Mouse (Mus musculus): ENCODE measurements around the gene Tbc1d9.
A peak's percentile ranks its signal among the peaks of the same experiment; 100 is the strongest.

The Tbc1d9 gene

DNA sequence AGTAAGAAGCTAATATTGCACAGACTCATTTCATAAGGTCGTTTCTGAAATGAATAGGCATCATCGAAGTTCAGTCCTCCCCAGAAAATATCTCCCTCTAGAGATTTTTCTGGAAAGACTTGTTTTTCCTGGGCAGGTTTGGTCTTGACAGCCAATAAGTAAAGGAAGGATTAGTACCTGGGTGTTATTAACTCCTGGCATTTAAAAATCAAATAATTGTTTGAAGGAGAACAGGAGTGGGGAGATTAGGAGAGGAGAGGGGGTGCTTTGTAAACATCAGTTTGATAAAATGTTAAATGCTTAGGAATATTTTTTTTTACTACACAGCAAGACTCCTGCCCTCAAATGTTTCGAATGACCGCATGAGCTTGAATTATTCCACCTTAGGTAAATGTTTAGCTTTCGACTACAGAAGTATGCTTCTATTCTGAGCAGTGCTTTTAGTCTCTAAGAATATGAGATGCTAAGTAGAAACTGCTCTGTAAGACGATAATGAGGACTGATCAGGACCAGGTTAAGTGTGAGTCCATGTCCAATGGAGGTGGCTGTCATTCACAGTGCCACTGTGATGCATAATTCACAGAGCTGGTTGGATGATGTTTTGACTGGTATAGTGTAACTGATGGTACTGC, 16.8 kb downstream of the Tbc1d9 start:
- DNase-seq, result no peak

DNA sequence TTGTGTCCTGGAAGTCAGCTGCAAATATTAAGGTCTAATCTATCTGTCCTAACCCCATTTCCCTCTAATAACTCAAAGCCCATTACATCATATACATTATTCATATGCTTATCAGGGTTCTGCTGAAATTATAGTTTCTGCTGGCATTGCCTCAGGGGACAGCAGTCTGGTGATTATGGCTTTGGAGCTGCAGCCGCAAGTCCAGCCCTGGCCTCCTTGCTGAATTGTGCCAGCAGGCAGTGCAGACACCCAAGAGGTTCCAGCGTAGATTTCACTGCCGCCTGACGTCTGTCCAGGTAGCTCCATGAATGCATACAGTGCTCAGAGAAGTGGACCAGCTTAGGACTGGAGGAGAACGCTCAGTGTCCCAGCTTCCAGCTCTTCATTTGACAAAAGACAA, 17.6 kb downstream of the Tbc1d9 start:
- DNase-seq, result no peak

DNA sequence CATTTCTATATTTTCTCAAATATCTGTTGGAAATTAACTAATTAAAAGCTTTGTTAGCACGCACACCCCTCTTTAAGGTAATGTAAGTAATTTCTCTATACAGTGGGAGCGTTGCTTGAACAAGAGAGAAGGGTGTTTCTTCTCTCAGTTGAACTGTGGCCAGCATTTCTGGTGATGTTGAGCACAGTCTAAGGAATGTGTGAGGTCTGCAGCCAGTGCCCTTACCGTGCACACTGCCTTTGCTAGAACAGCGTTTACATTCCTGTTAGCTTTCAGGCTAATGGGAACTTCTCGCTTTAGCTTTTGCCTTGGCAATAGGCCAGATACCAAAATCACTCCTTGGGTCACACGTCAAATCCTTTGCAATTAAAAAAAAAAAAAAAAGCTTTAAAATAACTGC, 21.2 kb downstream of the Tbc1d9 start:
- no peak for DNase-seq

DNA sequence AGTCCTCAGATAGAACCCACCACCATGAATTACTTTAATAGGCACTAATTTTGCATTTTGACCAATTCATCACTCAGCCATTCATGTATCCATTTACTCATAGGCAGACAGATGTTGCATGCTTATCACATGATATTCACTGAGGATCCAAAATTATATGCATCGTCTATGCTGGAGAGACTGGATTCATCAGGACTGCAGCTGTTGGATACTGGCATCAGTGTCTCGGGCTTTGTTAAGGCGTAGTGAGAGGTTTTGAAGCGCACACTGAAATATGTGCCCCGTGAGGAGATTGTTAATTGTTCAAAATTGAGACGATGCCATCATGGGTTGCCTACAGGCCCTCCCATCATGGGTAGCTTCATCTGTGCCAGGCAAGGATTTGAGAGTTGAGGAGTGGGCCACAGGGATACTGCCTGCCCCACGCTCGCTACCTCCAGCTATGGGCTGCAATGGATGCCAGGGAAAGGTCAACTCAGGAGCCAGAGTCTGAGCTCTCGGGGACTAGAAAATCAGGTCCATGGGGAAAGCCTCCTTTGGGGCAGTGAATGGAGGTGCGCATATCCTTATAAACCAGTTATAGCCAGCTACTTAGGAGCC, 22.3 kb downstream of the Tbc1d9 start:
- no peak for DNase-seq

DNA sequence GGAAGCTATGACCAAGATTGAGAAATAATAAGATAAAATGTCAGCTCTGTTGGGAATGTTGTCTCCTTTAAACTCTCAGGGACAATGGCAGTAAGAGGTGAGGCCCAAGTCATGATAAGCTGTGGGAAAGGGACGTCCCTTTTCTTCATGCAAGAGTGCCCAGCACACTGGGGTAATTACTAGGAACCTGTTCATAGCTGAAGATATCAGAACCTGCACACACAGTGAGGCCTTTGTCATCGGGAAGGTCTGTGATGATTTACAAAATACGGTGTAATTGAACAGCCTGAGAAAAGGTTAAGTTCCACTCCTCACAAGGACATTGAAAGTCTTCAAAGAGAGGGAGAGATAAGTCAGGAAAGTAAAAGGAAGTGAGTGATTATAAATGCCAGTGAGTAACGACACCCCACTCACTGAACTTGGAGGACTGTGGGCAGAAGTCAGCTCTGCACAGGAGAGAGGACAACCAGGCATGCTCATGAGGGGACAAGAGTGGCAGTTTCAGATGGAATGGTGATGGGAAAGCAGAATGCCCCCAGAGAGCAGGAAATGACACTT, 24.5 kb downstream of the Tbc1d9 start:
- no peak for DNase-seq

DNA sequence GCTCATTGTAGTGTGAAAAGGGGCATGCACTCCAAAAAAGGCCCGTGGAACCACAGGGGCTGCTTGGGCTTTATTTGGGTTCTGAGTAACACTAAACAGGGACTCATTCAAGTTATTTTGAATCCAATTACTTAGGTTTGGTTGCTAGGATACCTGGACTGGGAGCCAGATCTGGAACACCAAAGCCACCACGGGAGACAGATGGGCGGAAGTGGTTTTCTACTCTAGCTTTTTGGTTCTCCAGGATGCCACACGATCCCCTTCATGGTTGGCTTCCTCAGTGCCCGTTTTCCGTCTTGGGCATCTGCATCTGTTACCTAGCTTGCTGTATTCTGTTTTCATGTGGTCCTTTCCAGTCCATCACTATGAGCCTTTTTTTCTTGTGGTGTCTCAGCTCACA, 30.9 kb downstream of the Tbc1d9 start:
- DNase-seq, result peak; percentile 64 to 75

DNA sequence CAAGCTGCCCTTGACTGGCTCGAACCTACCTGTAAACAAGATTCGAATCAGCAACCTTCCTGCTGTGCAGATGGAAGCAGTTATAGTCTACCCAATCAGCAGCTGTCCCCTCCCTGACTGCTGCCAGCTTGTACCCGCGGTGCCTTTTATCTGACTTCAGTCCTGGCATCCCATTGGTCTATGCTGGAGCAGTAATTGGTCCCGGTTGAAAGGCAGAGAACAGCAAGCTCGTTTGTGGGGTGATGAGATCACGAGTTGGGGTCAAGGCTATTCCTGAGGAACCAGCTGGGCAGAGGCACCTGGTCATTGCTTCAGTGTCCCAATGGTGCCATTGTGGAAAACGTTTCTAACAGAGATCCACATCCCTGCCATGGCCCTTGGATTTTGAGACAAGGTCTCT, 34.6 kb downstream of the Tbc1d9 start:
- peak in 1 of 2 experiments; percentile 30 for DNase-seq

DNA sequence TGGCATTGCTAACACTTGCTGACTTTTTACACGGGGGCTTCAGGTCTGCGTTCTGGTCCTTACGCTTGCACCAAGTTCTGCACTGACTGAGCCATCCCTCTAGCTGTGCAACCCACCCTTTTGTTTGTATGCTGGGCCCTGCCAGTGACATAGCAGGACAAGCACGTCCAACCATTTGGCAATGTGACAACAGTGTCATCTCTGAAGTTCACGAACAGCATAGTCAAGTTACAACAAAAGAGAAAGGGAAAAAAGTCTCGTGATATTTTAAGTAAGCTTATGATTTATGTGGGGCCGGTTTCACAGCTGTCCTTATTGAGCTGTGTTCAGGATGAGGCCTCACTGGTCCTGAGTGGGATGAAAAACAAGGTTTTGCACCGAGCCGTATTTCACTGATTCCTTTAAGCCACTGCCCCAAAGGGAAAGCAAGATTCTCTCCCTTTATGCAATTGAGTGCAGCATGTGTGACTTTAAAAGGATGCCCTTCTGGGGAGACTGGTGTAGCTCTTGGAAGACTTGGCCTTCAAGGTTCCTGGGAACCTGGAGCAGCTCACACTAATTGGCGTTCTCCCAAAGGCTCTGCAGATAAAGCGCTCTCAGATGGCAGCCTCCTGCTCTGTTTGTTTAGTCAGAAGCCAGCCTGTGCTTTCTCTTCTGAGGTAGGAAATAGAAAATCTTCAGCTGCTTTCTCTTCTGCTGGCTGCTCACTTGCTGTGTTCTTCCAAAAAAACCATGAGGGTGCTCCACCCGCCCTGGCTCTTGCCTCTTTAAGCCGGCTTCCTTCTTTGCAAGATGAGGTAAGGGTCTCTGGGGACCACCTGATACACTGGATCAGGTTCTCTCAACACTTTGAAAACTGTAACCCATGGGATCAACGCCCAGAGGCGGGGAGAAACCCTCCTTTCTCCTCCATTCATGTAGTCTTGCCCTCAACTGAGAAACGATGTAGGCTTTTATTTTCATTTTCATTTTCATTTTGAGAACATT, 35.3 kb downstream of the Tbc1d9 start:
- DNase-seq, result peak; percentile 78 to 80

DNA sequence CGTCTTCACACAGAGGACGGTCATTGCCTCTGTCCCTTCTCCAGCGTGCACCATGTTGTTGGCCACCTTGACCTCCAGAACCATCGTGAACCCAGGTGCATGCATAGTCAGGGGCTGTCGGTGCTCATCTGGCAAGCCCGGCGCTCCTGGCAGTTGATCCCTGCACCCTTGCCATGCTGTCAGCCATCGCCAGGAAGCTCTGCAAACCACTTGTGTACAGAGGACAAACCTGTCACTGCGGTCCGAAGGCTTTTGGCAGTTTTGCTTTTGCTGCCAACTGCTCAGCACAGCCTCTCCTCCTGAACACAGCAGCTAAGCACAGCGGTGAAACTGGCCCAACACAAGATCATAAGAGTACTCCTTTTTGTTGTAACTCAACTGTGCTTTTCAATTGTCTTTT, 37.8 kb downstream of the Tbc1d9 start:
- peak; percentile 67 to 70 for DNase-seq

DNA sequence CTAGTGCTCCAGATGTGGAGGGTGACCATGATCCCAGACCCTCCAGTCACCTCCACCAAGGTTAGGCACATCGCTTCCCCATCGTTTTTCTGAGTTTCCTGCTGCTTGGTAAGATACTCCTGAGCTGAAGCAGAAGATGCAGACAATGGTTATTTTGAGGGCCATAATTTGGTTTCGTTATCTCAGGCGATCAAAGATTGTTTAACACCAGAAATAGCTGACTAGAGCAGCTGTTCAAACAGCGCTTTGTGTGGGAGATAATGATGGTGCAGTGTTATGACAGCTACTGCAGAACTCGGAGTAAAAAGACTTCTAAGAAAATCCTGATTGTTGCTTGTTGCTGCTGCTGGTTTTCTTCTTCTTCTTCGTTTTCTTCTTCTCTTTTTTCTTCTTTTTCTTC, 40.8 kb downstream of the Tbc1d9 start:
- DNase-seq, result no peak

DNA sequence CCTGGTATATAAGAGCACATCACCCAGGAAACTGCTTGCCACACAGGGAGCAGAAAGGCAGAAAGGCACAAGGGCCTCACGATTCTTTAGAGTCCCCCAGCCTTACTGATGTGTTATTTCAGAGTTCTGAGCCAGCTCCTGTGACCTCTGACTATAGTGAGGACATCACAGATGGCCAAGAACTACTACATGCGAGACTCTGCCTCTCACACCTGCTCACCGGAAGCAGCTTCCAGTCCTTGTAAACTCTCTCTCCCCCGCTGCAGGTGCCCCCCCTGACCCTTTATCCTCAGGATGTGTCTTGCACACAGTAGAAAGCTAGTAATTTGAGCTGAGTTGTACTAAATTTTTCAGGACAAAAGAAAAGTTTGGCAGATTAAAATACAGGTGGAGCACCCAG, 44.4 kb downstream of the Tbc1d9 start:
- no peak for DNase-seq

DNA sequence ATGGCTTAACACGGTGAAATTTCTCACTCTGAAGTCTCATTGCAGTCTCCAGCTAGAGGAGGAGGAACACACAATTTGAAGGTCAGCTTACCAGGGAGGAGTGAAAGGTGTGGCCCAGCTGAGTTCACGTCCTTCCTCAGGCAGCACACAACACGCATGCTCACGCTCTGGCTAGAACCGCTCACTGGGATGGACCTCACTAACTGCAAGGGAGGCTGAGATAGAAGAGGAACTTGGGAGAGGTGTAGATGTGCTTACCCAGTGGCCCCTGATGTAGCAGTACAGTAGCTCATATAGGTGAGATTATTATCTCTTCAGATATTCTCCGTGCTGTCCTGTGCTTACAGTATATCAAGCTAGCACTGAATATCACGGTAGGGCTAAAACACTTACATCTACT, 45.5 kb downstream of the Tbc1d9 start:
- no peak for DNase-seq

DNA sequence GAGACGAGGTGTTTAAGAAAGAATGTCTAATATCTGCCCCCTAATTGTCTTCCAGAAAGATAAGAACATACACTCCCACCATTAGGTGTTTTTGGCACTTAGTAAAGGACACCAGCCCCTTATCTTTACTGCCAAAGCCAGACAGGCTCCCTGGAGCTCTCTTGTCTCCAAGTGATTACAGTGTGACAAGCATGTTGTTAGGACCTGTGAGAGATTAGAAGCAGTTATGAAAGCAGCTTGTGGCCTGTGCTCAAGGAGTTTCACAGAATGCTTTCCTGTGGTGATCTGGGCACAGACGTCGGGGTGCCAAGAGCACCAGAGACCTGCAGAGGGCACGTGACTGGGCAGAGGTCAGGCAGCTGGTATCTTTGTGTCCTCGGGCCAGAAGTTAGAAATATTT, 49.9 kb downstream of the Tbc1d9 start:
- peak in 1 of 2 experiments; percentile 22 for DNase-seq

DNA sequence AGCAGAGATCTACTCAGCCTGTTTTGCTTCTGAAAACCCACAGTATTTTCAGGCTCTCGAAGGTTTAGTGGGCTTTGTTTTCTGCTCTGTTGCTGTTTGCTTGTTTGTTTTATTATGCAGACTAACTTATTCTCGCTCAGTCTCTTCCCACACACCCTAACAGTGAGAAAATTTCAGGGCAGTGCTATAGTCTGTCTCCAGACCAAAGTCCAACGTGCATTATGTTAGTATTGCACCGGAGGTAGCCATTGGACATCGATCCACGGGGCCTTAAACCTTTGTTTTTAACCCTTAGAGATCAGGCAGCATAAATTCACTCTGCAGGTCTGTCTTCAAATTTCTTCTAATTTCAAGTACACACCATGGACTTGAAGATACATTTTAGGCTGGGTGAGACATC, 51.4 kb downstream of the Tbc1d9 start:
- no peak for DNase-seq

DNA sequence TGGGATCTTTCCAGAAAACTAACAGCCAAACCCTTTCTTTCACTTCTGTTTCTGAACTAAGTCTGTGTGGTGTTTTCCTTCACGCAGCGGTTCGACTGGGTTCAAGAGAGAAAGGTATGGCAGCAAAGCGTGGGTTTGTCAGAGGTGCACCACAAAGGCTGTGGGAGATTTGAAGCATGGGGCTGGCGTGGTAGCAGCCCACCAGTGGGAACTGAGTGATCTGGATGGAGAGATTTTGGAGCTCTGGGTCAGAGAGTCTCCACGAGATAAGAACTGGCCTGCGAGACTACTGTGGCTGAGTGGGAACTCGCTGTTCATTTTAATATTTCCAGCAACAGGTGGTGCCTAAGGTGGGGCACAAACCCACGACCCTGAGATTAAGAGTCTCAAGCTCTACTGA, 52.0 kb downstream of the Tbc1d9 start:
- DNase-seq, result no peak

DNA sequence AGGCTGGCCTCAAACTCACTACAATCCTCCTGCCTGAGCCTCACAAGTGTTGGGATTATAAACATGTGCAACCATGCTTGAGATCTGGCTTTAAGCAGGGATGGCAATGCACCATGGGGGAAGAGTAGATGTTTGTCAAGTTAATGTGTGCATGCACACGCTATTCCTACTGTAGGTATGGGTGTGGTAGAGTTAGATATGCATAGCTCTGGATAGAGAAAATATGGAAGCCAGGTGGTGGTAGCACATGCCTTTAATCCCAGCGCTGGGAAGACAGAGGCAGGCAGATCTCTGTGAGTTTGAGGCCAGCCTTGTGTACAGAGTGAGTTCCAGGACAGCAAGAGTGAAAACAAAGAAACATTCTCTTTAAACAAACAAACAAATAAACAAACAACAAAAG, 52.7 kb downstream of the Tbc1d9 start:
- no peak for DNase-seq

DNA sequence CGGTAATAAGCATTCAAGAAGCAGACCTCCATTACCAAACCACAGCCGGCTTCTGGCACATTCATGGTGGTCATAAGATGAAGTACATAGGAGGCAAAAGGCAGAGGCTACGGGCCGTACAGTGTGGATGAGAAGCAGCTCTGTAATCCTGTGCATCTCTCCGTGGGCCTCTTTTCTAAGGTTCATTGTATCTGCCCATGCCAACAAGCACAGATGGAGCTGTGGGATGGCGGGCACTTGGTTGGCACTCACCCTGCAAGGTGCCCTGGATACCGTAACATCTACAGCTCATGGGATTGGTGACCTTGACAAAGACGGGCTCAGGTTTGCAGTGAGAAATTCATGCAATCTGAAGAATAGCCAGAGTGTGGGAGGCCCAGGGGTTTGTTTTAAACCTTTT, 54.2 kb downstream of the Tbc1d9 start:
- peak; percentile 87 to 90 for DNase-seq

DNA sequence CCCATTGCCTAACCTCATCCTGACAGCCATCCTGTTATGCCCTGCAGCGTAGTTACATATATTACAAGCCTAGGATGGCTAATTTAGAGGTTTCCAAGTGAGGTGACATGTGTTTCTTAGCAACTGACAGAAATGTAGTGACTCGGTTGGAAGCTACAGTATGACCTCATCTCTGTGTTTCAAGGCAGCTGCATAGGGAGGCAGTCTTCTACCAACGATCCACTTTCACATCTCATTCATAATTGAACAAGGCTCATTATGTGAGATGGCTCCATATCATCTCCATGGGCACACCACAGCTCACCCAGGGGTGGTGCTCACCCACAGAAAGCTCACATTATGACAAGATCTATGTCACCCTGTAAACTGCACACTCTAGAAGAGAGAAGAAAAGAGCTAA, 55.6 kb downstream of the Tbc1d9 start:
- DNase-seq, result no peak

DNA sequence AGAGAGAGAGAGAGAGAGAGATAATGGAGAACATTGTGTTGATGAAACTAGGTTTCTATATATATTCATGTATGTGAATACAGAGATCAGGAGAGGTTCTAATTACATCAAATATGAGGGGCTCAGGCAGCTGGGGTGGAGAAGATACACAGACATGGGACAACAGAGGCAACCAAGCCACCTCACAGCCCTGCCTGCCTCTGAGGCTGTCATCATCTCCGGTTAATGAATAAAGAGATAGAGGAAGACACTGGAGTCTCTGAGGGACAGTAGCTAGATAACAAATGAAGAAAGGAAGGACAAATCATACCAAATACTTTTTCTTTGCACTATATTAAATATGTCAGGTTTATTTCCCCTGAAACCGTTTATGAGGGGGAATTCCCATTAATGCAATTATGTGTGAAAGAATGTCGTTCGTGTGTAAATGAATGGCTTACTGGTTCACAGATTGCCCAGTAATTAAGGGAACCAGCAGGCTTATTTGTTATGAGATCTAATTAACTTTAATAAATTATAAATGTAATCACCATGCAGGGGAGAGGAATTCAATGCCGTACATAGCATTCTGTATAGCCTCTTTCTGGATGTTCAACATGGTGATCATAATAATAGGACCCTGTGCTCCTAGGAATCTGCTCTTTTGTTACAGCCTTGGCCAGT, 59.7 kb downstream of the Tbc1d9 start:
- DNase-seq, result no peak

DNA sequence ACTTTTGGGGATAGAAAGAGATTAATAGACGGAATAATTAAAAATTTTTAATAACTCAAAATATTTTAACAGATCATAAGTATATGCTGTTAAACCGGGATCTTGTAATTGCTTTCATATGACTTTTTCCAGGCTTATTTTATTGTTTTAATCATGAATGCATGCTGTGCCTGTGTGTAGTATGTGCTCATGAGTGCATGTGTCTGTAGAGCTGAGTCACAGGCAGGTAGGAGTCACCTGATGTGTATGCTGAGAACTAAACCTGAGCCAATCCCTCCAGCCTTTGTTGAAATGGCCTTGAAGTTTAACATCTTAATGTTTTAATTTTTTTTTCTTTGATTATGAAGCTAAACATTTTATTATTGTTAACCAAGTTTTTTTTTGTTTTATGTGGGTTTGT, 60.4 kb downstream of the Tbc1d9 start:
- DNase-seq, result no peak

DNA sequence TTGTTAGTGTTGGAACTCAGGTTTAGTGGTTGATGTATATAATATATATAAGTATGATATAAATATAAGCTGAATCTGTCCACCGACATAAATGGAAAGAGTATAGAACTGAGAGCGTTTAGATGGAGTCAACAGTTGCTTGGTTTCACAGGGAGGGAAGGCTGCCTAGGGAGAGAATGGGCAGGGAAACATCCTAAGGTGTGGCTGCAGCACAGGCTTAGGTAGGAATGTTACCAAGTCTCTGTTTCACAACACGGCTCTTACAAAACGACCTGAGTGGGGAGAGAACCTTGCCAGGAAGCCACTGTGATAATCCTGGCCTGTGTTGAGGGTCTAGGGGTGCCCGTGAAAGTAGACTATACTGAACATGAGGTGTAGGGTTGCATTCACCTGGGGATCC, 62.2 kb downstream of the Tbc1d9 start:
- DNase-seq, result no peak

DNA sequence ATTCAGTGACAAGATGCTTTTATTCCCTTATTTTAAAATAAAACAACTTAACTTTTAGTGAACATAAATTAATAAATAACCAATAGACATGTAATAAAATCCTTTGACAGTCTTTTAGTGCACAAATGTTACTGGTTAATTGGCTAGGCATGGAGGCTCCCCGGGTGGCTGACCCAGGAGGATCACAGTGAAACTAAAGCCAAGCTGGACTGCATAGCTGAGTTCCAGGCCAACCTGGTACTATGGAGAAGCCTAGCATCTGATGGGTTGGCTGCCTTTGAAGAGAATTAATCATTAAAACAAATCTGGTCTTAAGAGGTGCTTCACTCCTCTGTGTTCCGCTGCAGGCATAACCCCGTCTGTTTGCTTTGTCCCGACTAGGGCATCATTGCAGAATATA, 67.9 kb downstream of the Tbc1d9 start:
- peak; percentile 27 to 50 for DNase-seq

DNA sequence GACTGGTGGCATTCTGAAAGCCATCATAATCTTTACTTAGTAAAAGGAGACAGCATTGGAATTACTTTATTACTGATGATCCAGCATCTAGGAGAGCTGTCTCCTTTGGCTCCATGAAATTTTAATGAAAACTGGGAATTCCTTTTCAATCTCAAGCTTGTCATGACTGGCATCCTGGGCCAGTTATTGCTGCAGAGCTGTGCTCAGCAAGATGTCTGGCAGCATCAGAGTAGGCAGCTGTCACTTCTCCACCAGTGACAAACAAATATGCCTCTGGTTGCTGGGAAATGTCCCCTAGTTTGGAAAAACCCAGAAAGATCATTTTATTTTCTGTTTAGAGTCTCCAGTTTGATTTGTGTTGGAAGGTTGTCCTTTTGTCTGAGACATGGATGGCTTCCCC, 74.2 kb downstream of the Tbc1d9 start:
- no peak for DNase-seq
